Mouse (Mus musculus): ENCODE measurements around the gene Lingo1.

DNA sequence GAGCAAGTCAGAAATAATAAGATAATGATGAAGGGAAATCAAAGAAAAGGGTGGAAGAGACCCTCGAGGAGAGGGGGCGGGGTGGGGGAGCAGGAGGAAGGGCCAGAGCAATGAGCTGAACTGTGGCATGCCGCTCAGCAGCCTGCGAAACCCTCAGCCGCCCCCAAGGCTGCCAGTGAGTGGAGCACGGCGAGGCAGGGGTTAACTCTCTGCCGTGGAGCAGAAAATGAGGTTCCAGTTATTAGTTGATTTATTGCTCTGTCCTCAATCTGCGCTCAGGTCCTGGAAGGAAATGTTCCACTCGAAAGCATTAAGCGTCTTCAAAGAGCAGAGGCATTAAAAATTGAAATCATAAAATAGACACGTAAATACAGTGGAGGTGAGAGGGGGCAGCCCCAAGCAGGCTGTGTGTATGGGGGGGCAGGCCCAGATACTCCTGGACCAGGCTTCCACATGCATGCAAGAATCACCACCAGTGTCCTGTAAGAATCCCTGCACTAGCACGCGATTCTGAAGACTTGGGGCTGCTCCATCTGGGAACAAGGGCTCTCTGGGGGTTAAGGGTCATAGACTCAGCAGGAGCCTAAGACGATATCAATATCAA is 89.7 kb downstream of the Lingo1 start:
- no peak for TF ChIP-seq CTCF (IDR thresholded peaks at IDR 0.05)
- no peak for TF ChIP-seq EP300 (IDR thresholded peaks at IDR 0.05)
